Mouse (Mus musculus) thymus, adult 2 months (tissue): ENCODE results near the gene Pak2.

Experiments used
- CTCF ChIP-seq: fragments of 200-500 bp; IDR thresholded peaks from 2 replicates; pipeline ENCODE4 v1.5.1; 2012; ENCODE audit warnings: mild to moderate bottlenecking, control low read depth, low read length, moderate library complexity, borderline replicate concordance; ENCODE audit not compliant: control insufficient read depth, poor library complexity, insufficient read depth; ENCODE audit errors: extremely low read depth
- POLR2A ChIP-seq: fragments of 200-500 bp; IDR thresholded peaks from 2 replicates; pipeline ENCODE4 v1.6.1; 2012; ENCODE audit warnings: mild to moderate bottlenecking, low read length, control low read depth, moderate library complexity; ENCODE audit not compliant: control insufficient read depth, poor library complexity, insufficient read depth; ENCODE audit errors: extremely low read depth

DNA sequence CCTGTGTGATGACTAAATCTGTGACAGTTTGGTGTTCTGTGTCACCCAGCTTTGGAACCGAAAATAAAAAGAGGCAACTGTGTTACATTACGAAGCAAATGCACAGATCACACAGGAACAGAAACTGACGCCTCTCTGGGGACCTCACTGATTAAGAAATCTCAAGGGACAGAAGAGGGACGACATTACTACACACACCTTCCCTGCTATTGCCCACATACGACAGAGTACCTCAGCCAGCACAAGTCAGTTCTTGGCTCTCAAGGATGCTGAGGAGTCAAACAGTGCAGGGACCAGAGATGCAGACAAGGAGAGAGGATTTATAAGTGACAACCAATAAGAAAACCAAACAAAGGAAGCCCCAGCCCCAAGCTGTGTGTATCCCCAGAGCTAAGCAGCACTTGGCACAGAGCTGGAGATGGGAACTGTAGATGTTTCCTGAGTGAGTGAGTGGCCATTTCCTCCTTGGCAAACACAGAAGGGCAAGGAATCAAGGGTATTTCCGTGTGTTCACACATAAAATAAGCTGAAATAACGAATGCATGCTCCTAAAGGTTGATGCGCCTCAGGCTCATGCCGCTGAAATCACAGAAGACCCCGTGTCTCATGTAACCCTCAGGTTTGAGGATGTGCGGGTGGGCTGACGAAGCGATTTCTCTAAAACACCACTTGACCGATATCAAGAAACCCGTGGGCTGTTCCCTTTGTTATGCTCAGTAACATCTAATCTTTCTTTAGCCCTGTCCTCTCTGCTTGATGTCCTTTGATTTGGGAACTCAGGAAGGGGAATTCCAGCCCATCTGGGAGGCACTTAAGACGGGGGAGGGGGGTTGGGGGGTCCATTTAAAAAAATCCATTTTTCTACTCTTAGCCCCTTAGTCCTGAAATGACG is 45.5 kb upstream of the Pak2 start:
- TF ChIP-seq POLR2A (no peak), CTCF (no peak)
